Mouse (Mus musculus) stomach, postnatal 0 days (tissue): Measurements from ENCODE around the gene Dock4.

Experiments used
- CTCF ChIP-seq: IDR thresholded peaks from 2 replicates; pipeline ENCODE4 v1.5.1; 2016; ENCODE audit warnings: antibody characterized with exemption, low read depth, mild to moderate bottlenecking, moderate library complexity
- EP300 ChIP-seq: optimal IDR thresholded peaks from 2 replicates; pipeline ENCODE3; 2016; ENCODE audit warnings: antibody characterized with exemption

DNA sequence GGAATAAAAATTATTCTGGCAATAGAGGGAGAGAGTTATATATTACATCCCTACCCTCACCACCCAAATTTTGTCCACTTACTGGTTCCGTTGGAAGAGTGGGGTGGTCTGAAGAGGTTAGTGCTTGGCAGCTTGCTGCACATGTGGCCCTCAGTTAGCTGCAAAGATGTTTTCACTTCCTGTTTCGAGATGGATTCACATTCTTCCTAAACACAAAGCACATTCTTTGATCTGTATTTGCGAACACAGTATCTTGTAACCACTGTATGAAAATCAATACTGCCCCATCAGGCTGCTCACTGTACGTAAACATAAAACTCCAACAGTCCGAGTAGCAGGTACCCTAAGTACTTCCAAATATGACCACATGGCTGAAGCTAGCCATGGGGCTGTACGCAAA, 335.8 kb downstream of the Dock4 start:
- TF ChIP-seq CTCF (no peak), EP300 (no peak)
